Mouse (Mus musculus) spleen, postnatal 10 days (tissue): ENCODE measurements around the gene Hk2.
A peak's percentile ranks its signal among the peaks of the same experiment; 100 is the strongest.

Experiments
- DNase-seq, 2 experiments: peaks; one replicate each; pipeline ENCODE4 v3.0.0; 2021 to 2022; ENCODE audit warnings: low spot score in 2 of 2

The Hk2 gene

DNA sequence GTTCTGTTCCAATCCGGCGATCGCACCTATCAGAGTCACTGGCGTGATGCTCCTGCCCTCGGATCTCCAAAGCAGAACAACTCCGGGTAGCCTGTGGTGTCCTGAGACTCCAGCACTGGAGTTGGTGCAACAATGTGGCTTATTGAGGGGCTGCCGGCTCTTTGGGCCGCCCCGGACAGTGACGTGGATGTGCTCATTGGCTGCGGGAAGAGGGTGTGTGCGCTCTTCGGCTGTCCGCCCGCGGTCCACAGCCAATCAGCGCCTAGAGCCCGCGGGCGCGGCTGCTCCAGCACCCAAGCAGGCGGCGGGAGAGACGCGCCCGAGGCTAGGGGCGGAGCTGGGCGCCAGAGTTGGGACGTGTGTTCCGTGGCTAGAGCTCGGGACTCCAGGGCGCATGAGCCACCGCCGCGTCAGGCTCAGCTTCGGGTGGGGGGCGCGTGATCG is at the start of gene Hk2:
Gene Hk2 (minus strand): TSS at position 134 of the 444 bp plus-strand sequence.
- DNase-seq: peak; percentile 41 to 75

DNA sequence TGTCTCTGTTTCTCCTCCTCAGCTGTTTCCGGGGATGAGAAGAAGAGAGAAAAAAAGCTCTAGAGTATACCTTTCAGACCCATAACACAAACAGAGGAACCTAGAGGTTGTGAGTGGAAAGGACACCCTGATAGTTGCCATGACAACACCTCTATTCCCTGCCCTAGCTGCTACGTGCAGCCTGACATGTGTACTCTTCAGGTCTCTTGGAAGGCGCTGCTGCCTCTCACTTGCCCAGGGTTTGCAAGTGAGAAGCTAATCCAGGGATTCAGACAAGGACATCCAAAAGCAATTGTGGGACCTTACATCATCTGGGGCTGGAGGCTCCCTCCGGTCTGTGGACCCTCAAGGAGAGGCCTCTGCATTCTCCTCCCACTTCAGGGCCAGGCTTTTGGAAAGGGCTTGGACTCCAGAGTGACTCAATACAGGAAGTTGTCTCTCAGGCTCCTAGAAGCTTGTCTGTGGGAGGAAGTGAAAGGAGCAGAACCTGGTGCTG is 47.6 kb upstream of the Hk2 start:
- DNase-seq: no peak

DNA sequence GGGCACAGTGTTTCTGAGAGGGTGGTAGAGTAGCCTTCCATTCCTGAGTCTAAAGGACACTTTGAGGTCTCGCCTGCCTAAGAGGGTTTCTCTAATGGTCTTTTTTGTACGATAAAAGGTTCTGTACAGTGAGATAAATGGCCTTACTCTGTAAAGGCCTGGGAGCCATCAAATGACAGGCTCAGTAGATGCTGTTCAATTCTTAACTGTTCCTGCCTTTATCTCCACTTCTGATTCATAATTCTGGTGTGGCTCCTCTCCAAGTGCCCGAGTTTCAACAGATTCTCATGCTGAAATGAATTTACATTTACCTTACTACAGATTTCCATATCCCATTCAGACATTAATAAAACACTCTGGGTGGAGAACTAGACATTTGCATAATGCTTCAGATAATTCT is 46.5 kb upstream of the Hk2 start:
- no peak for DNase-seq

DNA sequence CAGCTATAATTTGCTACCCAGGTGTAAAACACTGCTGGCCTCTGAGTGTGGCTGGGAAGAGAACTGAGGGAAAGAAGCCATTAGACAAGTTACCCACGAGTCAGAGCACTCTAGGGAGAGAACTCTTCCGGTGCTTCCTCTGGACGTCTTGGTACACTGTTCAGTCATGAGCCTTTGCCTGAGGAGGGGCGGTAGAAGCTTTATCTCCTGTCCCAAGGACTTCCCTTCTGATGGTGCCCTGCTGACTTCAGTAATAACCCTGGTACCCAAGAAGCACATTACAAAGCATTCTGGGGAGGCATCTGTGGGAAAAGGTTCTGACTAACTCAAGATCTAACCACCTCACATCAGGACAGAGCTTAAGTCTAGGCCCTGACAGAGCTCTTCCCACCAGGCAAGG is 40.6 kb upstream of the Hk2 start:
- DNase-seq: no peak

DNA sequence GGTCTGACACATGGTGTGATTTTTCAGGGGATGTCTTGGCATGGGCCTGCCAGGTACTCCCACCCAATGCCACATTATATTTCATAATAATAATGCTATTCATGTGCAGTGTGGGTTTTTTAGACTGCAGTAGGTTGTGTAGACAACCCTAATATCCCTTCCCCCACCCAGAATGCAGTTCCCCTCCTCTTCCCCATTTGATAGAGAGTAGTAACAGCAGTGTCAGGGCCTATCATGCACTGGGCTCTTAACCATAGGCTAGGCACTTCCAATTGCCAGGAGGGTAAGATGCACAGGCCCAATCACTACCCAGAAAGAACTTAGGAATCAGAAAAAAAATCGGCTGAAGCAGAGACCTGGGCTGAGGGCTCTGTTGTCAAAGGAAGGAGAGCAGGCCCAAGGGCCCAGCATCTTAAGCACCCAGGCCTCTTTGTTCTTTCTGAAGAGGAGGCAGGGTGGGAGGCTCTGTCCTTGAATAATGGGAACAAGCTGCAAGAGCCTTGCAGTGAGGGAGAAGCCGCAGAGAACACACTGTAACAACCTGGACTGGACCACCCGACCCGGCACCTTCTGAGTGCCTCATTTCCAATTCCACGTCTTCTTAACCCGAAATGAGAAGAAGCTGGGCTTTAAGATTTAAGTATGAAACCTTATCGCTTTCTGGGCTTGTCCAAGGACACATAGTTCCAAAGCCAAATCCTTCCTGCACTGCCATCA is 33.9 kb upstream of the Hk2 start:
- DNase-seq: no peak

DNA sequence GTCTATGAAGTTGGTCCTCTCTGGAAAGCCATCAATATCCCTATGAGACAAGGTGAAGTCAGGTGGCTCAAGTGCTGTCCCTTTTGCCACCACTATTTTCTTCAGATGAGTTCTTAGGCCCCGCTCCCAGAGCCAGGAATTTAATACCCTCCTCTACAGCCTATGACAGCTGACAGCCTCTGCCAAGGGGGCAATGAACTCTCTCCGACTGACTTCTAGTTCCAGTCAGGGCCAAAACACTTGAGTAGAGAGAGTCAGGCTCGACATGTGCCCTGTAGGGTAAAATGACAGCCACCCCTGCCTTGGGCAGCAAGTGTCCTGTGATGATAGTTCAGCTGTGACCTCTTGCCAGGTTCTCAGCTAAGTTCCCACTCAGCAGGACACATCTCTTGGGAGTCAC is 32.7 kb upstream of the Hk2 start:
- no peak for DNase-seq

DNA sequence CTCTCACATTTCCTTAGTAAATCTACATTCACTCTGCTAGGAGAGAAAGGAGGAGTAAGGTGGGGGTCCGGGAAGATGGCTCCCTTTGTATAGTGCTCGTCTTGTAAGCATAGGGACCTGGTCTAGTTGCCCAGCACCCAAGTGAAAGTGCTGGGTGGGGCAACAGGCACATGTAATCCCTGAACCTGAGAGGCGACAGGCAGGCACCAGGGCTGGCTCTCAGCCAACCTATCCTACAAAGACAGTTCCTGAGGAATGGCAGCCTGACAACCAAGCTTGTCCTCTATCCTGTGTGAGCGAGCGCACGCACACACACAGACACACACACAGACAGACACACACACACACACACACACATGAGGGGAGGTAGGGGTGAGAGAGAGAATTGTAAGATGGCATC is 32.2 kb upstream of the Hk2 start:
- no peak for DNase-seq

DNA sequence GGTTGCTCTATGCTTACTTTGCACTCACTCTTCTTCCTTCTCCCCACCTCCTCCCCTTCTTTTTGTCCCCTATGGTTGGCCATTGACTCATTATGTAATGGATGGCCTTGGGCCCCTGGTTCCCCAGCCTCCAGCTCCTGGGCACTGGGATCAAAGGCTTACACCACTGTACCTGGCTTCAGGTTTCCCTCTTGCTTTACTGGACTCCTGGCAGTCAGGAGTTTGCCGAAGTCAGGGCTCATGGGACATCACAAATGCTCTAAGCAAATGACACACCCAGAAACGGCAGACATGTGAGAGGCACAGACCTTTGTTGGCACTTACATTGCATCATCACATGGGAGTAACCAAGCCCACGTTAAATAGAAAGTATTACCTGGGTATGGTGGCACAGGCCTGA is 31.6 kb upstream of the Hk2 start:
- DNase-seq: no peak

DNA sequence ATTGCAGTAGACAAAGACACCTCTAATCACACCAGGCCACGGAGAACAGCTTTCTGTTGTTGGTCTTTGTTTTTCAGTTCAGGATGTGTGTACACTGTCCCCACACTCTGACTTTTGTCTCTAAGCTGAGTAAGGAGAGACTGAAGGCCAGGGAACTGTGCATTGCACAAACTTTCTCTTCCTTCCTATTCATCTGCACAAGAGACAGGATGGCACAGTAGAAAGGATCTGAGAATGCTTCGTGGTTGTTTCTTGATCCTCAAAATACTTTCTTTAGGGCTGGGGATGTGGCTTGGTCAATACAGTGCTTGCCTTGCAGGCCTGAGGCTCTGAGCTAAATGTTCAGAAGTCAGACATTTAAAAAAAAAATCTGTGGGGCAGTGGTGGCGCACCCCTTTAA is 30.7 kb upstream of the Hk2 start:
- no peak for DNase-seq

DNA sequence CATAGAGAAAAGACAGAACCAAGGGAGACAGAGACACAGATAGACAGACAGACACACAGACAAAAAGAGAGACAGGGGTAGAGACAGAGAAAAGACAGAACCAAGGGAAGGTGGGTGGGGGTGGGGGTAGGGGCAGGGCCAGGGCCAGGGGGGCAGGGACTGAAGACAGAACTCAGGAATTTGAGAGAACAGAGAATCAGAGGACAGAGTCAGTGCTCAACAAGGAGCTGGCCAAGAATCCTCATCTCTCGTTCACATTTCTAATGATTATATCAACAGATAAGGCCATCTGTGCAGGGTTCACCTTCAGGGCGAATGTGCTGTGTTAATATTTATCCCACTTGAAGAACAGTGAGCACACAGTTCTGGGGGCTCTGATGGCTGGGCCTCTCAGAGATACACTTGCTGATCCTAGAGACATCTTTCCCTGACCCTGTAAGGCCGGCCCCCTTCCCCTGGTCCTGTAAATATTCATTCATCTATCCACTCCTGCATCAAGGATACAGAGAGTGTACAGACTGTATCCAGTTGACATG is 24.0 kb upstream of the Hk2 start:
- no peak for DNase-seq

DNA sequence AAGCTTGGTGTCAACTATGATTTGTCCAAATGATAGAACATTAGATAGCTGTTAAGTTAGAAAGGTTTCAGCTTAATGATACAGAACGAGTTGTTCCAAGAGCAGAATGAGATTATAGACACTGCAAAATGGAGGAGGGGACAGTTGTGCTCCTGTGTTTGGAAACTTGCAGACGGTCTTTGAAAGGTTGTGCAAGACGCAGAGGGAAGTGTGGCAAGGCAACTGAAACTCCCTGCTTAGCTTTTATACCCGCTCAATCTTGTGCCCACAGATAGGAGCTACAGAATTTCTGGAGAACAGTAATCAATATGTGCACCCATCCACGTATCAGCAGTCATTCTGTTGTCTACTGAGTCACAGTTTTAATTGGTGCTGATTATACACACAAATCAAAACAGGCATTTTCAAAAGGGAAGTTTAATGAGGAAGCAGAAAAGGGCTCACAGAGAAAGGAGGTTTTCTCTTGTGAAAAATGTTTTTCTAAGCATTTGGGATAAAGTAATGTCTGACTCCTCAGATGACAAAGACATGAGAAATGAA is 23.1 kb upstream of the Hk2 start:
- DNase-seq: no peak

DNA sequence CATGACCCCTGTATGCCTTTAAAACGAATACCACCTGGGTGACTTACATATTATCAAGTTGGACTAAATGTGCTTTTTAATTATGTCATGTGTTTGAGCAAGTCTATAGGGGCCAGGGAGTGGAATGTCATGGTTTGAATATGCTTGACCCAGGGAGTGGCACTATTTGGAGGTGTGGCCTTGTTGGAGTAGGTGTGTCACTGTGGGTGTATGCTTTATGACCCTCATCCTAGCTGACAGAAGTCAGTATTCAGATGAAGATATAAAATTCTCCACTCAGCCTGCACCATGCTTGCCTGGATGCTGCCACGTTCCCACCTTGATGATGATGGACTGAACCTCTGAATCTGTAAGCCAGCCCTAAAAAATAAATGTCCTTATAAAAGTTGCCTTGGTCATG is 16.6 kb upstream of the Hk2 start:
- no peak for DNase-seq

DNA sequence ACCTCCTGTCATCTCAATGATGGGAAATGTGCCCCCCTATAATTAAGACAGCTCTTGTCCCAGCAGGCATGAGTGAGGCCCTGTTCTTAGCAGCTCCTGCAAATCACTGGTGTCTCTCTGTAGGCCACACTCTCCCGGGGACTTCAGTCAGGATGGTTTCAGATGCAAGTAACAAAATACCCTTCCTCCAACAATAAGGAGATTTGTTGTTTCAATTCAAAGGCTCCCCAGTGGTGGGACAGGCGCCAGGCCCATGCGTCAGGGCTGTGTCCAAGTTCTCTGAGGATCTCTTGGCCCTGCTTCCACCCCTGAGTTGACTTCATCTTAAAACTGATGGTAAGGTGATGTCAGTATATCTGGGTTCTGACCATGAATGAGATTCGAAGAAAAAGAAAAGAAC is 9.7 kb upstream of the Hk2 start:
- no peak for DNase-seq

DNA sequence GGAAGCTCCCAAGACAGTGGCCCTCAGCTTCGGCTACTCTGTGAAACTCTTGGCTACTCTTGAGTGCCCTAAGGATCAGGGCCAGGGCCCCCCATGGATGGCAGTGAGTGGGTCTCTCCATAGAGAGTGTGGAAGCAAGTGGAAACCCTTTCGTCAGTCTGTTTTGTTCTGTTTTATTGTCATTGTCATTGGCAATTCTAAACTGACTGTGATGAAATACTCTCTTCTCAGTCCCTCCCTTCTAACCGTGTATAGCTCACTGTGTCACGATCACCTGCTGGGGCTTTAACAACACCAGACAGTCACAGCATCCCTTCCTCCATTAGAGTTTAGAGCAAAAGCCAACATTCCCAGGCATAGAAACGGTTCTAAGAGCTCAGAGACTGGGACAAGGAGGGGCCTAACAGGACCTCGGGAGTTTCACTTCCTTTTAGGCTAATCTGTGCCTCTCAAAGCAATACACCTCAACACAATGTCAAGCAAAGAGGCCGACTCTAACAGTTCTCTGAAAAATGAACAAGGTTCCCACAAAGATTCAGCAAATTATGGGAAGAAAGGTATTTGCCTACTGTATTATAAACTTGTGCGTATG is 6.6 kb upstream of the Hk2 start:
- DNase-seq: no peak

DNA sequence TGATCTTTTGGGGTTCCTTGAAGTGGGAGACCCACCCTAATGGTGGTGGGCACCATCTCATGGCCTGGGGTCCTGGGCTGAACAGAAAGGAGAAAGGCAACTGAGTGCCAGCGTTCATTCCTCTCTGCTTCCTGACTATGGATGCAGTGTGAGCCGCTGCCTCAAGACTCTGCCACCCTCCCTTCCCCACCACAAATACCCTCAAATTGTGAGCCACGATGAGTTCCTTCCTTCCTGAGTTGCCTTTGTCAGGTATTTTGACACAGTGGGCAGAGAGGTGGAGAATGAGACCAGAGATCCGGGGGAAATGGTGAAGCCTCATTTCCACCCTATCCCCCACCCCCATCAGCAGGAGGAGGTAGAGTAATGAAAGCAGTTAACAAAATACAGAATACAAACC is 6.1 kb upstream of the Hk2 start:
- no peak for DNase-seq

DNA sequence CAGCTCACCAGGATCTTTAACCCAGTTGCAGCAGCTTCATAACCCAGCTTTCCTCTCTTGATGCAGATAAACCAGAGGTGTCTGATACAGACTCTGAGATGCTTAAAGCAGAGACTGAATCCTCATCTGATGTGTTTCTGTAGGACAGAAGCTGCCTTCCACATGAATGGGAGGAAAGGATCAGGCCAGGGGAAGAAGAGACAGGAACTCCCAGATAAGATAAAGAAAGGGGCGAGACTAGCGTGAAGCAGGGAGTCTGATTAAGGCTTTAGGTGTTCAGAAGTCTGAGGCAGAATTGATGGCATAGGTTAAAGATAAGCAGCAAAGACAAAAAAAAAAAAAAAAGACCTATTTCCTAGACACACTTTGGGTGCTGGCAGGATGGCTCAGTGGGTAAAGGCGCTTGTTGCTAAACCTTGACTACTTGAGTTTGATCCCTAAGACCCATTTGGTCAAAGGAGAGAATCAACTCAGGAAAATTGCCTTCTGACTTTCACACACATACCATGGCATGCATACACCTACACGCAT is 2.9 kb upstream of the Hk2 start:
- no peak for DNase-seq

DNA sequence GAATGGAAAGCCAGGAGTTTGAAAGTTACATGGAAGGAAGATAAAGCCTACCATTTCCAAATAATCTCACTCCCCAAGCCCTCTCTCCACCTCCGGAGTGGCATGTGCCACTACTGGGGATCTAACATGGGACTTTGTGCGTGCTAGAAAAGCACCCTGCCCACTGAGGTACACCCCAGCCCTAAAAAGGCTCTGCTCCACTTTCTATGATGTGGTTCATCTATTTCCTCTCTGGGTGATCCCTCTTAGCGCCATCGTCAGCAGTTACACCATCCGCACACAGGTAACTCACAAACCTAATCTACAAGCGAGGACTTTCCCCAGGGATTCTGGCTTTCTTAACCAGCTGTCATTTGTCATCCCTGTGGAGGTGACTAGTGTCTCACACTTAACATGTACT is 1.1 kb upstream of the Hk2 start:
- DNase-seq: no peak

DNA sequence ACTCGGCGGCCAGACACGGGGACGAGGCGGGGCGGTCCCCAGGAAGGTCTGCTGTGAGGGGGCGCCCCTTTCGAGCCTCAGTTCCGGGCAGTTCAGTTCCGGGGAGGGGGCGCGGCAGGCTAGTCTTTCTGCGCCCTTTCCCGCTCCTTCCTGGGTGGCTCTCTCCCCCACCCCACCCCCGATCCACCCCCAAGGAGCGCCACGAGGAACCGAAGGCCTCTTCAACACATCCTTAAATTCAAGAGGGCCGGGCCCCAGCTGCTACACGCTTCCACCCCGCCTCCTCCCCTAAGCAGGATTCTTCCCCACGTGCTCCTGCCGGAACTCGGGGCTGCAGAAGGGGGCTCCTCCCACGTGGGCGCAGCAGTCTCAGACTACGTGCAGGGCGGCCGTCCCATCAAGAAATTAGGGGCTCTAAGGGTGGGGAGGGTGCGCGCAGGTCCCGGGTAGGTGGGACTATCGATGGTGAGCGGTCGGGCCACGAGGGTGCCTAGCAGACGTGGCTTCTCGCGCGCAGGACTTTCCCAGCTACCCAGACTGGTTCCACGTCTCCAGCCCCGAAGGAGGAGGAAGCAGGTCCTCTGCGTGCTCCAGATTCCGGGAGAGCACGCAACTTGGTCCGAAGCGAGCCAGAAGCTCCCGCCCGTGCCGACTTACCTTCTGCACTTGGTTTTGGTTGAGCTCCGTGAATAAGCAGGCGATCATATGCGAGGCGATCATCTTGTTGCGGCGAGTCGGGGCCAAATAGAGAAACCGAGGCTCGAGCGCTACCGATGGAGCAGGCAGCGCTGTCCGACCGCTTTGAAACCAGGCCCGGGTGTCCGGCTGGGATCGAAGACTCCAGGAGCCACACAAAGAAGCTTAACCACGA is 758 bp downstream of the Hk2 start:
- DNase-seq: peak in 1 of 2 experiments; percentile 35

DNA sequence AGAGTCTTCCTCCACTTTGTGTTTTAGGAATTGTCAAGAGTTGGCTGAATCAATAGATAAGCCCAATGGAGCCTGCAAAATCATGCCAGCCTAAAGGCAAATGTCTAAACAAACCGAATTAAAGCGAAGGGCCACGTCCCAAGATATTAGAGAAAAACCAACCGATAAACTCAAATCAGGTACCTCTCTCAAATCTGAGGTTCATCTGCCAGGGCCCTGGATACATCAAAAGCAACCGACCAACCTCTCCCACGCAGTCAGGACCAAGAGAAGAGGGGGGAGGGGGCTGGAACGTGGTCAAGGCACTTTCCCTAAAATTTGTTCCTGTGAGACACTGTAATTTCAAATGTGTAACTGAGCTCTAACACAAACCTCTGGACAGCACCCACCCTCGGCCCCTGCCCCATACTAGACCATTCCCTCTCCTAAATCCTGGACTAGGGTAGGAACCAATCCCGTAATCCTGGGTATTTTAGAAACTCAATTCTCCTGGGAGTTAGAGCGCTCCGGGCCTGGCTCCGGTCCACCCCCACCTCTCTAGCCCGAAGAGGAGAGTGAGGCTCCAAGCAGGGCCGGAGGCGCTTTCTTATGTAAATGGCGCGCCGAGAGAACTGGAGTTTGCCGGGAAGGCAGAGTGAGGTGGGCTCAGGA is 1.7 kb downstream of the Hk2 start:
- DNase-seq: no peak

DNA sequence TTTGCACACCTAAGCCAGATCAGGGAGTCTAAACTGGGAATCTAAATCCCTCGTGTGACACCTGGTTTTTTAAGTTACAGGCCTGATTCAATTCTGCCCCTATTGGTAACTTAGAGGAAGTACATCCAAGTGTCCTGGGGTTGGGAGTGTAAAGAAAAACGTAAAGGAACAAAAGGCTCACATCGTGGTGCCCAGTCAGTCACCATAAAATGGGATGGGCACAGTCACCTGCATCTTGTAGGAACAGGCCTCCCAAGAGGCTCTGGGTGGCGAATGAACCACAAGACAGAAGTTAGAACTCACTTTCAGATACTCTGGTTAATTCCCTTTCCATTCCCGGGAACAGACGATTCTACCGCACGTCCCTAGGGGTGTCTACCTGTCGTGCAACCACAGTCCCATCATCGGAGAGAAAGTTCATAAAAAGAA is 2.3 kb downstream of the Hk2 start:
- DNase-seq: no peak

DNA sequence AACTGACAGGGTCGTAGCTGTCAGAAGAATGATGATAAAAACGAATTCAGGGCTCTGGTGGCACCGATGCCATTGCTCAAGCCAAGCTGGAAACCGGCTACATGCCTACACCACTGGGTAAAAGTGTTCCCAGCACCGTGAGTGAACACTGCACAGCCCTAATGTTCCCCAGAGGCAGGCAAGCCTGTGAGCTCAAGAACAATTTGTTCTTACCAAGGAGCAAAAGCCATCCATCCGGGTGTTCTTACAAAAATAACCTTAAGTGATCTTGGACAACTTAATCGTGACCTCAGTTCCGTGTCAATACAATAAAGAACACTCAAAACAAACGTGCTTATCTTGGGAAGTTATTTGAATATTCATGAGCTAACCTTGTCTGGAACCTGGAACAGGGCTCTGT is 3.2 kb downstream of the Hk2 start:
- DNase-seq: no peak
